Mouse (Mus musculus): Measurements from ENCODE around the gene Hsd3b2. TPM values are rescaled to one million over a fixed set of nuclear protein-coding genes. Genes with fewer than 3 reads are reported as not detected.
"Not testable (repeated sequence)": the region's sequence is repeated elsewhere in the genome, so short reads cannot be mapped to it uniquely, and the experiment has no call there.

Gene Hsd3b2
- total RNA-seq (2014; fragmentation: Nextera tagmentation) (not detected in 2 replicates), total RNA-seq (2017) (not detected in 2 replicates)

- ATAC-seq (replicated peaks; ENCODE audit: poor library complexity, severe bottlenecking), result no peak
Observed at GRCm38 (mm10) chr3:98724376-98724775, at the start of gene Hsd3b2. Gene Hsd3b2 (minus strand): TSS chr3:98724543.

- no peak for ATAC-seq (replicated peaks; ENCODE audit: poor library complexity, severe bottlenecking)
Observed at GRCm38 (mm10) chr3:98764155-98764554, 39.8 kb upstream of the Hsd3b2 start.

- no peak for ATAC-seq (replicated peaks; ENCODE audit: poor library complexity, severe bottlenecking)
Observed at GRCm38 (mm10) chr3:98756836-98757235, 32.5 kb upstream of the Hsd3b2 start.

GRCm38 (mm10) chr3:98752171-98752570, 27.8 kb upstream of the Hsd3b2 start:
- no peak for ATAC-seq (replicated peaks; ENCODE audit: poor library complexity, severe bottlenecking)

- not testable (repeated sequence) for ATAC-seq (replicated peaks; ENCODE audit: poor library complexity, severe bottlenecking)
Observed at GRCm38 (mm10) chr3:98741043-98741442, 16.7 kb upstream of the Hsd3b2 start.

GRCm38 (mm10) chr3:98734340-98734739, 10.0 kb upstream of the Hsd3b2 start:
- ATAC-seq (replicated peaks; ENCODE audit: poor library complexity, severe bottlenecking), result no peak

- ATAC-seq (replicated peaks; ENCODE audit: poor library complexity, severe bottlenecking), result no peak
Observed at GRCm38 (mm10) chr3:98733724-98734123, 9.4 kb upstream of the Hsd3b2 start.

- ATAC-seq (replicated peaks; ENCODE audit: poor library complexity, severe bottlenecking), result no peak
Observed at GRCm38 (mm10) chr3:98726281-98726680, 1.9 kb upstream of the Hsd3b2 start.

- no peak for ATAC-seq (replicated peaks; ENCODE audit: poor library complexity, severe bottlenecking)
Observed at GRCm38 (mm10) chr3:98720740-98721139, 3.6 kb downstream of the Hsd3b2 start.

- ATAC-seq (replicated peaks; ENCODE audit: poor library complexity, severe bottlenecking), result no peak
Observed at GRCm38 (mm10) chr3:98682401-98682800, 41.9 kb downstream of the Hsd3b2 start.

- no peak for ATAC-seq (replicated peaks; ENCODE audit: poor library complexity, severe bottlenecking)
Observed at GRCm38 (mm10) chr3:98680786-98681185, 43.6 kb downstream of the Hsd3b2 start.

Other genes with a start within 250 kb of the Hsd3b2 start
- gene Hsd3b4, start 214.0 kb downstream of the Hsd3b2 start, total RNA-seq (2014; fragmentation: Nextera tagmentation), result not detected in 2 replicates
- gene Hsd3b4, start 214.0 kb downstream of the Hsd3b2 start, total RNA-seq (2017), result not detected in 2 replicates
- not detected in 2 replicates for gene Gm10681, start 135.7 kb downstream of the Hsd3b2 start, total RNA-seq (2014; fragmentation: Nextera tagmentation)
- gene Gm10681, start 135.7 kb downstream of the Hsd3b2 start, total RNA-seq (2017), result not detected in 2 replicates
- gene Hsd3b5, start 94.3 kb downstream of the Hsd3b2 start, total RNA-seq (2014; fragmentation: Nextera tagmentation), result not detected in 2 replicates
- gene Hsd3b5, start 94.3 kb downstream of the Hsd3b2 start, total RNA-seq (2017), result not detected in 2 replicates
- gene Hsd3b3, start 38.6 kb upstream of the Hsd3b2 start, total RNA-seq (2014; fragmentation: Nextera tagmentation), result not detected in 2 replicates
- not detected in 2 replicates for gene Hsd3b3, start 38.6 kb upstream of the Hsd3b2 start, total RNA-seq (2017)
- gene Hsd3b6, start 89.9 kb upstream of the Hsd3b2 start, total RNA-seq (2014; fragmentation: Nextera tagmentation), result not detected in 2 replicates
- gene Hsd3b6, start 89.9 kb upstream of the Hsd3b2 start, total RNA-seq (2017), result not detected in 2 replicates
- gene Hsd3b1, start 135.3 kb upstream of the Hsd3b2 start, total RNA-seq (2014; fragmentation: Nextera tagmentation), result not detected in 2 replicates
- not detected in 2 replicates for gene Hsd3b1, start 135.3 kb upstream of the Hsd3b2 start, total RNA-seq (2017)
- not detected in 2 replicates for gene Hao2, start 168.7 kb upstream of the Hsd3b2 start, total RNA-seq (2014; fragmentation: Nextera tagmentation)
- not detected in 2 replicates for gene Hao2, start 168.7 kb upstream of the Hsd3b2 start, total RNA-seq (2017)

Data from granulocyte monocyte progenitor cell, adult 5-6 weeks (primary cell).